Mouse (Mus musculus) hindbrain, embryonic 10.5 days (tissue): Measurements from ENCODE around the gene Usp42. TPM values are rescaled to one million over a fixed set of nuclear protein-coding genes. Genes with fewer than 3 reads are reported as not detected.

ENCODE experiments used
- DNase-seq: peaks from one replicate; pipeline ENCODE4 v3.0.0-alpha.2; 2017; ENCODE audit warnings: low spot score
- H3K27ac ChIP-seq: fragments of 300-500 bp; sonication (generic); 2 replicates; pipeline ENCODE4 v1.5.1; 2016; ENCODE audit warnings: mild to moderate bottlenecking, moderate library complexity
- H3K27me3 ChIP-seq: fragments of 300-500 bp; sonication (generic); 2 replicates; pipeline ENCODE4 v1.6.1; 2016; ENCODE audit warnings: mild to moderate bottlenecking; ENCODE audit not compliant: poor library complexity, insufficient read depth, severe bottlenecking
- H3K36me3 ChIP-seq: fragments of 300-500 bp; sonication (generic); 2 replicates; pipeline ENCODE4 v1.6.1; 2016; ENCODE audit warnings: mild to moderate bottlenecking, moderate library complexity
- H3K4me1 ChIP-seq: fragments of 300-500 bp; sonication (generic); replicated peaks from 2 replicates; pipeline ENCODE4 v1.6.1; 2016; ENCODE audit warnings: mild to moderate bottlenecking
- H3K4me3 ChIP-seq: fragments of 300-500 bp; sonication (generic); 2 replicates; pipeline ENCODE4 v1.5.1; 2016; ENCODE audit warnings: mild to moderate bottlenecking, moderate library complexity
- H3K9me3 ChIP-seq: fragments of 300-500 bp; sonication (generic); 2 replicates; pipeline ENCODE4 v1.6.1; 2016; ENCODE audit warnings: mild to moderate bottlenecking, moderate library complexity
- WGBS: fragments of 180-500 bp; shearing (Covaris S2); methylation state at CpG from one replicate; pipeline ENCODE4 v1.1.7; 2016; 5-methylcytosine and 5-hydroxymethylcytosine counted together
- polyA plus RNA-seq: library from polyadenylated mRNA; unstranded; fragments of >200 nt; fragmentation: Nextera tagmentation; extraction: Ambion mirVana; gene quantifications from 2 replicates; pipeline ENCODE4 v1.2.1, GENCODE M21; 2016

Gene Usp42
- polyA plus RNA-seq, 1 experiment from 2014 or later, result 27.0 TPM

GRCm38 (mm10) chr5:143663074-143663687, 68.9 kb downstream of the Usp42 start:
- no peaks in the 10 kb centered on the region for H3K9me3 ChIP-seq
- no peaks in the 10 kb centered on the region for H3K36me3 ChIP-seq
- H3K4me3 ChIP-seq, result no peak overlapping the region
- 89% methylated on average over 7 of the region's 7 CpGs for WGBS
- H3K27me3 ChIP-seq, result no peaks in the 10 kb centered on the region
- H3K27ac ChIP-seq, result no peak overlapping the region
- no peak for DNase-seq
- H3K4me1 ChIP-seq, result 0 out of 2 replicates have a peak, but pooled peaks cover 3% of the 10 kb centered on the region

Other genes starting within 250 kb of the Usp42 start
- gene Rac1, start 204.2 kb downstream of the Usp42 start, polyA plus RNA-seq, result 390 and 422 TPM in 2 replicates
- gene Cyth3, start 109.8 kb downstream of the Usp42 start, polyA plus RNA-seq, result 33.6 and 36.4 TPM in 2 replicates
- gene Eif2ak1, start 85.5 kb upstream of the Usp42 start, polyA plus RNA-seq, result 45.0 and 48.4 TPM in 2 replicates
- 0.32 and 0.37 TPM in 2 replicates for gene Ankrd61, start 165.4 kb upstream of the Usp42 start, polyA plus RNA-seq
- gene Aimp2, start 177.6 kb upstream of the Usp42 start, polyA plus RNA-seq, result 127 and 134 TPM in 2 replicates
- 30.7 and 35.8 TPM in 2 replicates for gene Pms2, start 177.7 kb upstream of the Usp42 start, polyA plus RNA-seq
- gene Gm42421, start 195.9 kb upstream of the Usp42 start, polyA plus RNA-seq, result 0.56 and 0.77 TPM in 2 replicates
- 1.1 and 1.3 TPM in 2 replicates for gene Rsph10b, start 200.8 kb upstream of the Usp42 start, polyA plus RNA-seq